Mouse (Mus musculus) urinary bladder, adult 18-20 months (tissue): Measurements from ENCODE around the gene Rbpms2.
"Not testable (repeated sequence)": the region's sequence is repeated elsewhere in the genome, so short reads cannot be mapped to it uniquely, and the experiment has no call there.

Experiments
- DNase-seq, 2 experiments: peaks; one replicate each; pipeline ENCODE4 v3.0.0; 2022; ENCODE audit warnings: low spot score in 2 of 2, mixed read lengths in 2 of 2

The Rbpms2 gene

DNA sequence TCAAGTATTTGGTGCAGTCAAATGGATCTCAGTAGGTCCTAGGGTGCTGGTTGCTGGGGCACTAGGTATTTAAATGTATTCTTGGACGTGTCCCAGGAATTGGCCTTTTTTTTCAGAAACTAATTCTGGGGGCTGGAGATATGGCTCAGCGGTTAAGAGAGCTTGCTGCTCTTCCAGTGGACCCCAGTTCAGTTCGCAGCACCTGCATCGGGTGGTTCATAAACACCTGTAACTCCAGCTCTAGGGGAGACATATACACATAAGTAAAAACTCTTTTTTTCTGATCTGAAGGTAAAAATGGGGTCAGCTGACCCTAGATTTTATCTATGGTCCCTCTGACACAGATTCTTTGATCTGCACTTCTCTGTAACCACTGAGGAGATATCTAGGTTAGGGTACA is 8.3 kb upstream of the Rbpms2 start:
- no peak for DNase-seq

DNA sequence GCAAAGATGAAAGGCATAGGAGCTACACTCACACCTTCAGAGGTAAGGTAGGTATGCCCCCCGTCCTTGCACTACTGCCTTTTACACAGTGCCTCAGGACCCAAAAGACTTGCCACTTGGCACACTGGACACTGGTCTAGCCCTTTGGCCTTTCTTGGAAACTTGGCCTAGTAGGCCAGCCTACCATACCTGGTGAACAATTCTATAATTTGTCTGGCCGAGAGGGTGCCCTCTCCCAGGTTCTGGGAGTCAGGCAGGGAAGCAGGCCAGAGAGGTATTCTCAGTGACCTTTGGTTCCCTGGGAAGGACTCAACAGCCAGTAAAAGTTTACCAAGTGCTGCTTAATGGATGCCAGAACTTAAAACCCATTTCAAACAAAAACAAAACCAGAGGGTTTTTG is 7.8 kb upstream of the Rbpms2 start:
- no peak for DNase-seq

DNA sequence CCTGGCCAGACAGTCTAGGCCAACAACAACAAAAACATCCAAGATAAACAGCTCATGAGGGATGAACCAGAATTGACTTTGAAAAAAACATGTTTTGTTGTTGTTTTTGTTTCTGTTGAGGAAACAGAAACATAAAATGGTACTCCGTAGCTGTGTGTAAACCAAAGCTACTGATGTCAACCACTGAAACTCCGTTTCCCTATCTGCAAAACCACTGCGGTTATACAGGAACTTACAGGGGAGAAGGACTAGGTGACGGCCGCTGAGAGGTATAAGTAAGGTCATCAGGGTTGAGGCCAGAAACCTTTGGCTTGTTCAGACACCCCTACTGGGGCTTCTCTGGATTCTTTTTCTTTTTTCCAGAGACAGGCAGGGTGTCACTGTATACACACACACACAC is 6.6 kb upstream of the Rbpms2 start:
- DNase-seq = no peak

DNA sequence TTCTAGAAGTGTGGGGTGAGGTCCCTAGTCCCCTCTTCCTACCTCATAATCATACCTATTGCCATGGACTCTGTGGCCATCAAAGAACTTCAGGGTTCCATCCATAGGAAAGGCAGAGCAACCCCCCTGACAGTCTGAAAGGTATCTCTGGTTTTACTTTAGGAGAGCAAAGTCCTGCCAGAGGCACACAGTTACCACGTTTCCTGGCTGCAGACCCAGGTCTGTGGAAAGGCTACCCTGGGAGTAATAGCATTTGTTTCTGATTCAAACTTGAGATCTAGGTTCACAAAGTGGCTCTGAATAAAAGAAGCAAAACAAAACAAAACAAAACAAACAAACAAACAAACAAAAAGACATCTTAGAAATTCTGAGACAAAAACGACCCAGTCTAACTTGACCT is 5.2 kb upstream of the Rbpms2 start:
- DNase-seq = no peak

DNA sequence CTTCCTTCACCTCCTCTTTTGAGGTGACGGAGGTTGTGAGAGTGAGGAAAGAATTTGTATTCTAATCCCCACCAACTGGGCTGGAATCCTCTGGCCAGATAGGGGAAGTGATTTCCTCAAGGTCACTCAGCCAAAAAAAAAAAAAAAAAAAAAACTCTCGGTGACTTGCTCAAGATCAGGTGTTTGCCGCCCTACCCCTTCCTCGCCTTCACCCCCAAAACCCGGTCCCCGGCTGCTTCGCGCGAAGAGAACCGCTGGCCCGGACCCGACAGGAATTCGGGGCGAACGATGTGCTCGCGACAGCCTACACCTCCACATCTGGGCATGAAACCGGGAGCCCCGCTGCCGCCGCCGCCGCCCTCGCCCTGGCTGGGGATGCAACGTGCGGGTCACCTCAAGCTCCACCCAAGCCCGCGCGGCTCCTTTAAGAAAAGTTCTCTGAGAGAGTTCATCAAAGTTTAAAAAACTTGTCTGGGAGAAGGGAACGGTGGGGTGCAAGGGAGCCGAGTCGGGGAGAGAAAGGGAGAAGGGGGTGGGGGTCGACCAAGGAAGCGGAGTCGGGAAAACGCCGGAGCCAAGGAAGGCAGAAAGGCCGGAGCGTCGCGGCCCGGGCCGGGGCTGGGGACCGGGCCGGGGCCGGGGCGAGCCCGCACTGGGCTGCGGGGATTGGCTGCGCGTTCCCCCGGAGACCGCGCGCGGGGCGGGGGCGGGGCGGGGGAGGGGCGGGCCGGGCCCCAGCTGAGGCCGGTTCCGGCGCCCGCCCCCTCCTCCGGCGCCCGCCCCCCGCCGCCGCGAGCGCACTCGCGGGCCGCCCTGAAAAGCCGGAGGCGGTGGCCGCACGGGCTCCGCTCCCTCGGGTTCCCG is 551 bp downstream of the Rbpms2 start:
- DNase-seq = peak; percentile 21 to 55

DNA sequence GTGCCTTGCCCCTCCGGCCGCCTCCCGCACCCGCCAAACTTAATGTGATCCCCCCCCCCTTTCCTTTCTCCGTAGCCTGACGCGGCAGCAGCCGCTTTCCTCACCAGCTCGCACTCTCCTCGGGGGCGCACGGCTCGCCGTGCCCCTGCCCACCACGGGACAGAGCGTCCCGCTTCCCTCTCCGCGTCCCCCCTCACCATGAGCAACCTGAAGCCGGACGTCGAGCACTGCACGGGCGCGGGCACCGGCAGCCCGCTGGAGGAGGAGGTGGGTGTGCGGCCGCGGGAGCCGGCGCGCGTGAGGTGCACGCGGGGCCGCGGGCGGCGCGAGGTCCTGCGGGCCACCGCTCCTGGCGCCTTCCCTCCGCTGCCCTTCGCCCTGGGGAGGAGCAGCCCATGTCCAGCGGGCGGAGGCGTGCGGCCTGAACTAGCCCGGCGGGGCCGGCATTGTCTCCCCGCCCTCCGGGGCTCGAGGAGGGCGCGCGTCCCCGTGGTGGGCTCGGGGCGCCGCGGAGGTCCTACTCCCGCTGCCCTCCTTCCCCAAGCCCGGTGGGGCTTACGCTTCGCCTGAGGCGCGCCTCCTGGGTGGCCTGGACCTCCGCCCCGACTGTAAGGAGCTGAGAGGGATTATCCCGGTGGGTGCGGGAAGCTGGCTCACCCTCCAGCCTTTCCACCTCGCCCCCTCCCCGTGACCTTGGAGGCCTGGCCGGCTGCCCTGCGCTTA is 1.3 kb downstream of the Rbpms2 start:
- DNase-seq = peak in 1 of 2 experiments; percentile 37

DNA sequence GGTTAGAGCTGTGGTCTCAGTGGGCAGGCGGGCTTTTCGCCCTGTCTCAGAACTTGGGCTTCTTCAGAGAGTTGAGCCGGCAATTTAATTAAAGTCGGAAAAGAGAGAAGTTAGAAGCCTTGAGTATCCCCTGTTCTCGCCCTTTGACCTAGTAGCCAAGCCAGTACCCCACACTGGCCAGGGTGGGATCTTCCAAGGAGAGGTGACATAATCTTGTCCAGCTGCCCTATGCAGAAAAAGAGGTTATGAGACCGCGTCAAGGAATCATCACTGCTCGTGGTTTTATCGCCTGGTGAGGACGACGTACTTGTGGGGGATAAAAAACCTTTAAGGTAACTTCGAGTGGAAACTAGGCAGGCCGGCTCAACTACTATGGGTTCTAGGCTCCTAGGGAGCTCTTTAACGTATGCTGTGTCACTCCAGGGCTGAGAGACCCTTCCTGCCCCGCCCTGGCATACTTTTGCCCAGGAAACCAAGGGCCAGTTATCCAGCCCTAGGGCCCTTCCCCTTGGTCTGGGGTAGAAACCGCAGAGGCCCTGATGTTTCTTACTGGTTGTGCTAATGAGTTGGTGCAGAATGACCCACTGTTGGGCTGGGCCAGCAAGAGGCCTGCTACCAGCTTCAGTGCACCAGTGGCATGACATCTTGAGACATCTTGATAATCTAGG is 2.0 kb downstream of the Rbpms2 start:
- no peak for DNase-seq

DNA sequence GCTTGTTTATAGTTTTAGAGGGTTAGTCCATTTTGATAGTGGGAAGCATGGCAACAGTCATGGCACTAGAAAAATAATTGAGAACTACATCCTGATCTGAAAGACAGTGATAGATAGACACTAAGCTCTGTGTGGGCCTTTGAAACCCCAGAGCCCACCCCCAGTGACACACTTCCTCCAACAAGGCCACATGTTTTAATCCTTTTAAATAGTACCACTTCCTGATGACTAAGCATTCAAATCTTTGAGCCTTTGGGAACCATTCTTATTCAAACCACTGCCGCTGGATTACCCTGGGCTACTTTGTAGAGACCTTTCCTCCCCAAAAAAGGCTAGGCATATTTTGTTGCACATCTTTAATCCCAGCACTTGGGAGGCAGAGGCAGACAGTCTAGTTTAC is 6.3 kb downstream of the Rbpms2 start:
- DNase-seq = no peak

DNA sequence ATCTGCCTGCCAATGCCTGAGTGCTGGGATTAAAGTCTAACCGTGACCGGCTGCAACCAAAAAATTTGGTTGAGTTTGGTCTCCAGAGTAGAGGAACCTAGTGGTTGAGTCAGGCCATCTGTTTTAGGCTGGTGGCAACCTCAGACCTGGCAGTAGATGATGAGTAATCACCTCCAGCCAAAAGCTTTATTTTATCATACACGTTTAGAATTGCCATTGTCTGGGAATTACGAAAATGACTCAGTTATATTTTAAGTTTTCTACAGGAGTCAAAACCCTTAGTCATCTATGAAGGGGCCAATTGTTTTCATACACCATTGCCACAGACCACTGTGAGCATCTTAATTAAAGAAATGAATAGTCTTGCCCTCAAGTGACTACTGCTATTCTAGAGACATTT is 7.5 kb downstream of the Rbpms2 start:
- no peak for DNase-seq

DNA sequence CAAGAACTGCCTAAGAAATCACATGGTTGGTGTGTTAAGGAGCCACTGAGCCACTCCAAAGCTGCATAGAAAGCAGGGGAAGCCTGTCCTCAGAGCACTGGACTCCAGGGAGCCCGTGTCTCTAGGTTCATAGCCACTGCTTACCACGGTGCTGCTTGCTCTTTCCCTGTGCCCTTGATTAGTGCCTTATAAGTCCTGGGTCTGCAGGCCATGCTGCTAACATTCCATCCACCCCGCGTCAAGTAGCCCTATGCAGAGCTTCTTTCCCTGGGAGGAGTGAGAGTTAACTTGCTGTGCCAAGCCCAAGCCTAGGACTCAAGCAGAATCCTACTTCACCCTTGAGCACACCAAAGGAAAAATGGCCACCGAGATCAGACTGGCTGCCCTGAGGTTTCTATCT is 9.6 kb downstream of the Rbpms2 start:
- DNase-seq = no peak

DNA sequence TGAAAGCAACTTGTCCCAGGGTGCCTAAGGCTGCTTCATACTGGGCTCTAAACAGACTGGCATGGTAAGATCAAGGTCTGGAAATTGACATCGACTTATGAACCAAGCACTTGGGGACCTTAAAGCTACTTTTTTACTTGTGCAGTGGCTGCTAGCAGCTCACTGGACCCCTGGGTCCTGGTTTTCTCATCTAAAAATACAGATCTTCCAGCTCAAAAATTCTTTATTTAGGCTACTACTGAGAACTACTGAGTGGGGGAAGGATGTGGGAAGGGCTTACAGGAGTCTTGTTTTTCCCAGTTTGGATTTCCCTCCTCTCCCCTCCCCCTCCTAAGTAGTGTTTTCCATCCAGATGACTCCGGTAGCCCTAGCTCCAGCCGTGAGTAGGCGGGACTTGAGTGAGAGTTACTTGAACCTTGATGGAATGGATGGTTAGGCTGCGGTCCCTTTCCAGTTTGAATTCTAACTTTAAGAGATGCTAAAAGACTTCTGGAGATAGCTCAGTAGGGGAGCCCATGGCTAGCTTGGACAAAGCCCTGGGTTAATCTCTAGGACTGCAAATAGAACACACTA is 11.5 kb downstream of the Rbpms2 start:
- DNase-seq = no peak

DNA sequence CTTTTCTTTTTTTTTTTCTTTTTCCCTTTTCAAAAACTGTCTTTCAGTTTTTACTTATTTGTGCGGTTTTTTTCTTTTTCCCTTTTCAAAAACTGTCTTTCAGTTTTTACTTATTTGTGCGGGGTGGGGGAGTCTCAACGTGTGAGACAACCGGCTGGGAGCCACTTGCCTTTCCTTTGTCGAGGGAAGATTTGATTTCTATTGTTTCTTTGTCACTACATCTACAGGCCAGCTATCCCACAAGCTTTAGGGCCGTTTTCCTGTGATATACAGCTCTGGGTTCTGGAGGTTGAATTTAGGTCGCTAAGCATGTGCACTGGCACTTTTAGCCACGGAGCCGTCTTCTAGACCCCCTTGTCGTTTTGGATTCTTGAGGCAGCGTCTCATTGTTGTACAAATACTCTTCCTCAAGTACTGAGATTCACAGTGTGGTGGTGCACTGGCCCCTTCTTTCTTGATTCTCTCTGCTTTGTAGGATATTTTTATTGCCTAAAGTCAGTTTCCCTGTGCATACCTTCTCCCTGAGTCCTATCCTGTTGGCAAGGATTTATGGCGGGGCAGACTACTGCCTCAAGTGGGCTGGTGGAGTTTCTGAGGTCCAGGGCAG is 12.1 kb downstream of the Rbpms2 start:
- DNase-seq = no peak

DNA sequence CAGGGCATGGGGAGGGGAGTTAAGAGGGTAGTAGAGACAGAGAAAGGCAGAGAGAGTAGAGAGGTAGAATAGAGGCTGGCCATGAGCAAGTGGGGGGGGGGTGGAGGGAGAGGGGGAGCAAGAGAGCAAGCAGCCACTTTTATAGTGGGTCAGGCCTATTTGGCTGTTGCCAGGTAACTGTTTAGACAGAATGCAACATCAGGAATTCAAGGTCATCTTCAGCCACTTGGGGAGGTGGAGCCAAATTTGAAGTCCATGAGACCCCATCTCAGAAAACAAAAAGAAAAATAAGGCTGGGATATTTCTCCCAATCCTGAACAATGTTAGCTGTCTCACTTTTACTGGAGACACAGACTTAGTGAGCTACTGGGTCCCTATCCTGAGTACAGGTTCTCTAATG is 13.1 kb downstream of the Rbpms2 start:
- DNase-seq = no peak

DNA sequence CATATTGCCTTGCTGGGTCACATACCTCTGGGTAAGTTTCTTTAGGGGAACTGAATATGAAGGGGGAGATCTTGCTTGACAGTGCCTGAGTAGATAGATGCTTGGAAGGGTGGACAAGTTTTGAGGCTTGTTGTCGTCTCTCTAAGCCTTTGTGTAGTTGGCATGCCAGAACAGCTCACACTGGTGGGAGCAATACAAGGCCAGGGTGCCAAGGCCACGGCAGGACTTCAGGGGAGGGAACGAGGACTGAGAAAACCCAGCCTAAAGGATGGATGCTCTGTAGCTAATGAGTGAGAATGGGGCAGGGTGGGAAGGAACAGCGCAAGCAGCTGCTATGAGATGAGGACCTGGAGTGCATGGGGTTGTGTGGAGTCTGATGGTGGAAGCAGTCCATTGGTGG is 15.5 kb downstream of the Rbpms2 start:
- DNase-seq = no peak

DNA sequence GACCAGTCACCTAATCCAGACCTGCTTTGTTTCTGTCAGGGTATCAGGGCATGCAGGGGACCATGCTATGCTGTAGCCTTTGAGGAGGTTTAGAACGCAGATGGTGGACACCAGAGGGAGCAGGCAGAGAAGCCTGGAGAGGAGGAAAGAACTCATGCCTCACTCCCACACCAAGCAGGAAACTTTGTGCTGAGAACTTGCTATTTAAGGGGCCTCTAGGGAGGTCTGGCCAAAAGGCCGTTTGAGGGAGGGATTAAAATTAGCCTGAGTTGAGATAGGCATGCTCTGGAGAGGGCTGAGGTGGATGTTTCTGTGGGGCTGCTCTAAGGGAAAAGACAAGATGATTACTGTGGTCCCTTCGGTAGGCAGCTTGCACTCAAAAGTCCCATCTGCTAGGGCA is 16.5 kb downstream of the Rbpms2 start:
- no peak for DNase-seq

DNA sequence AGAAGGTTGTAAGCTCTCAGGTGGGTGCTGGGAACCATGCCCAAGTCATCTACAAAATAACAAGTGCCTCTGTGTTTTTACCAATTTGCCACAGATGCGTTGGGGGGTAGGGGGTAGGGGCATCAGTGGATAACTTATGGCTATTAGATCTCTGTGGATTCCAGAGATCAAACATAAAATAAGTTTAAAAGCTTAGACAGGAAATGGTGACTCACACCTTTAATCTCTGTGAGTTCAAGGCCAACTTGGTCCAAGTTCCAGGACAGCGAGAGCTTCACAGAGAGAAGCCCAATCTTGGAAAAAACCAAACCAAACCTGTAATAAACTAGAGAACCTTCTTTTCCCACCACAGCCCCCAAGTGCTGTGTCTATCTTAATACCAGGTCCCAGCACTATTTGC is 17.3 kb downstream of the Rbpms2 start:
- no peak for DNase-seq

DNA sequence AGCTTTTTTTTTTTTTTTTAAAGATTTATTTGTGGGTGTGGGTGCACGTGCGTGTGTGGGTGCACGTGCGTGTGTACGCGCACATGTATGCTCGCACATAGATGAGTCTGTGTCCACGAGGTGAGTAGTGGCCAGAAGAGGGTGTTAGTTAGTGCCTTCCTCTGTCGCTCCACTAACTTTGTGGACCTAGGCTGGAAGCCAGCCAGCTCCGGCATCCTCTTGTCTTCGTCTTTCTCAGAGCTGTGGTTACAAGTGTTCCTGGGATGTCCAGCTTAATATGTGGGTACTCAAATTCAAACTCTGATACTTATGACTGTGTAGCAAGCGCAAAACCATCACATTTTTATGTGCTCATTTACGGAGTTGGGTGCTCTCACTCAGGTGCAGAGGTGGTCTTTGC is 19.3 kb downstream of the Rbpms2 start:
- no peak for DNase-seq

DNA sequence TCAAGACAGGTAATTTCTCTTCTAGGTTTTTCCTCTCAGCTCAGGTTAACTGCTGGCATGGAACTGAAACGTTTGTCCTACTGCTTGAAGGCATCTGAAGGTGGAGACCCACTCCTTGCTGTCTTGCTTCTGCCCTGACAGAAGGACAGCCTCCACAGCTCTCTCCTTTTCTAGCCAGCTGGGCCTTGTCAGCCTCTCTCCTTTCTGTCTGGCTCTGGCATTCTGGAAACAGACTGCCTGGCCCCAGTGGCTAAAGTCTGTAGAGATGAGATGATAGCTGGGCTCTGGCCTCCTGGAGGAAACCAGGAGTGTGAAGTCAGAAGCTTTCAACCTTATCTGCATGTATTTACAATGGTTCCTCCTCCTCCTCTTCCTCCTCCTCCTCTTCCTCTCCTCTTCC is 20.5 kb downstream of the Rbpms2 start:
- DNase-seq = no peak

DNA sequence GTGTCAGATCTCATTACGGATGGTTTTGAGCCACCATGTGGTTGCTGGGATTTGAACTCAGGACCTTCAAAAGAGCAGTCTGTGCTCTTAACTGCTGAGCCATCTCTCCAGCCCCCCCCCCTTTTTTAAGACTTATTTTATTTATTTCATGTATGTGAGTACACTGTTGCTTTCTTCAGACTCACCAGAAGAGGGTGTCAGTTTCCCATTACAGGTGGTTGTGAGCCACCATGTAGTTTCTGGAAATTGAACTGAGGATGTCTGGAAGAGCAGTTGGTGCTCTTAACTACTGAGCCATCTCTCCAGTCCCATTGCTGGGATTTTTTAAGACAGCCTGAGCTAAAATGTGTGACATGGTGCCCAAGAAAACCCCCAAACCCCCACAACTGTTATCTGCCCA is 22.5 kb downstream of the Rbpms2 start:
- not testable (repeated sequence) for DNase-seq

DNA sequence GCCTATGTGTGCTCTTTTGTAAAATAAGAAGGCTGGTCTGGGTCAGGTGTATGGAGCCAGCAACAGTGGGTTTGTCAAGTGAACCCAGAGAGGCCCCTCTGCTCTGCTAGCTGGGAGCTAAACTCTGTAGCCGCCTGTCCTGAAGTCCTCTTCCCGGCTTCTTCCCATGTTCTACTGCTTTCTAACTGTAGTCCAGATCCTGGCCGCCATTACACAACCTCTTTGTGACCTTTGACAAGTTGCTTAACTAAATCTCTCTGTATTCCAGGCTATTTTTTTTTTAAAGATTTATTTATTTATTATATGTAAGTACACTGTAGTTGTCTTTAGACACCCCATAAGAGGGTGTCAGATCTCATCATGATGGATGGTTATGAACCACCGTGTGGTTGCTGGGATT is 24.3 kb downstream of the Rbpms2 start:
- no peak for DNase-seq

DNA sequence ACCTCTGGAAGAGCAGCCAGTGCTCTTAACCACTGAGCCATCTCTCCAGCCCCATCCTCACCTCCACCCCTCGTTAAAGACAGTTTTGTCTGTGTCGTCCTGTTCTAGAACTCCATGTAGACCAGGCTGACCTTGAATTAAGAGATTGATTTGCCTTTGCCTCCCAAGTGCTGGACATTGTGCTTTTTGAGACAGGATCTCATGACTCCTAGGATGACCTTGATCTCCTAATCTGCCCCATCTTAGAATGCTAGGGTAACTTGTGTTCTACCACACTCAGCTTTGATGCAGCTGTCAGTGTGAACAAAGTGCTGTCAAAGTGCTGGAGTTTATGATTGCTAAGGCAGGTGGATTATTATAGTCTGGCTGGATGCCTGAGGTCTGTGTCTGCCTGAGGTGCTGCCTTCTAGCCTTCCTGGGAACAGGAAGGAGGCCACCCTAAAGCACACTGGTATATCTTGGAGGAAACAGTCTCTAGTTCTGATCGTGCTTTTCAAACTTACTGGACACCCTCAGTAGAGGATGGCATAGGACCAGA is 25.3 kb downstream of the Rbpms2 start:
- no peak for DNase-seq

DNA sequence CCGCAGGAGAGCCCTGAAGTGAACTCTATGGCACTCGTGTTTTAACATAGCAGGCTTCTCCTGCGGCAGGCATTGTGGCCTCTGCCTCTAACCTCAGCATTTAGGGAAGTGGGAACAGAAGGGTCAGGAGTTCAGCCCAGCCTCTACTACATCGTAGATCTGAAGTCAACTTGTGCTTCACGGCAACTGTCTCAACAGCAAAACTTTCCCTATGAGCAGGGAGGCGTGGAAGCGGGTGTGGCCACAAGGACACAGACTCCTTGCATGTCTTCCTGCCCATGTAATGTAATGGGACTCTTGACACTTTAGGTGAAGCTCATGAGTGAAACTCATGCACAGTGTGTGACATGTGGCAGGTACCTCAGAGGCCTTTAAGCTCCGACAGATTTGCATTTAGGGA is 26.1 kb downstream of the Rbpms2 start:
- DNase-seq = no peak
